Mouse (Mus musculus) MEL (cell line): Measurements from ENCODE around the gene Atxn10.

Experiments used
- CHD2 ChIP-seq: IDR thresholded peaks from 2 replicates; pipeline ENCODE4 v1.6.1; 2011; ENCODE audit warnings: low read length, improper control_type of control experiment
- CTCF ChIP-seq, 3 experiments: IDR thresholded peaks in 2 of 3; conservative IDR thresholded peaks in 1 of 3; 2 replicates each; pipeline ENCODE4 v1.5.1; 2011 to 2012; ENCODE audit warnings: low read length in 3 of 3, low read depth in 2 of 3, mild to moderate bottlenecking in 2 of 3, improper control_type of control experiment in 1 of 3, inconsistent platforms in 1 of 3, mixed read lengths in 1 of 3, moderate library complexity in 1 of 3; ENCODE audit not compliant: control insufficient read depth in 1 of 3, insufficient read depth in 1 of 3, poor library complexity in 1 of 3, severe bottlenecking in 1 of 3
- GATA1 ChIP-seq: IDR thresholded peaks from 2 replicates; pipeline ENCODE4 v1.6.1; 2011; ENCODE audit warnings: low read depth, low read length, improper control_type of control experiment
- JUND ChIP-seq: IDR thresholded peaks from 2 replicates; pipeline ENCODE4 v1.6.1; 2011; ENCODE audit warnings: low read depth, mild to moderate bottlenecking, improper control_type of control experiment, low read length
- MAZ ChIP-seq: IDR thresholded peaks from 2 replicates; pipeline ENCODE4 v1.6.1; 2012; ENCODE audit warnings: low read depth, mild to moderate bottlenecking, inconsistent platforms, low read length, improper control_type of control experiment
- MYC ChIP-seq: IDR thresholded peaks from 2 replicates; pipeline ENCODE4 v1.6.1; 2011; ENCODE audit warnings: low read depth, mild to moderate bottlenecking, low read length, improper control_type of control experiment, moderate library complexity
- NELFE ChIP-seq: IDR thresholded peaks from 2 replicates; pipeline ENCODE4 v1.6.1; 2011; ENCODE audit warnings: low read depth, low read length, improper control_type of control experiment
- POLR2A ChIP-seq, 2 experiments: IDR thresholded peaks; 2 replicates each; pipeline ENCODE4 v1.6.1; 2011 to 2012; ENCODE audit warnings: low read length in 2 of 2, mild to moderate bottlenecking in 2 of 2, control low read depth in 1 of 2, improper control_type of control experiment in 1 of 2, low read depth in 1 of 2, moderate library complexity in 1 of 2; ENCODE audit not compliant: control insufficient read depth in 1 of 2, insufficient read depth in 1 of 2, poor library complexity in 1 of 2
- SIN3A ChIP-seq: IDR thresholded peaks from 2 replicates; pipeline ENCODE4 v1.6.1; 2012; ENCODE audit warnings: low read length, improper control_type of control experiment, inconsistent platforms
- TCF12 ChIP-seq: IDR thresholded peaks from 2 replicates; pipeline ENCODE4 v1.6.1; 2014; ENCODE audit warnings: low read depth, mild to moderate bottlenecking, inconsistent platforms, low read length, improper control_type of control experiment, moderate library complexity
- USF1 ChIP-seq: IDR thresholded peaks from 2 replicates; pipeline ENCODE4 v1.6.1; 2014; ENCODE audit warnings: low read depth, mild to moderate bottlenecking, inconsistent platforms, low read length, improper control_type of control experiment, moderate library complexity
- USF2 ChIP-seq, 2 experiments: IDR thresholded peaks; 2 replicates each; pipeline ENCODE4 v1.6.1; 2011 to 2012; ENCODE audit warnings: improper control_type of control experiment in 2 of 2, low read length in 2 of 2, borderline replicate concordance in 1 of 2, inconsistent platforms in 1 of 2, low read depth in 1 of 2, mild to moderate bottlenecking in 1 of 2; ENCODE audit not compliant: insufficient read depth in 1 of 2

GRCm38 (mm10) chr15:85456891-85457290 lies 120.8 kb downstream of the Atxn10 start:
- TF ChIP-seq CTCF (IDR thresholded peaks at IDR 0.05 in 2 of 3, conservative IDR thresholded peaks at IDR 0.05 in 1 of 3; ENCODE audit: control insufficient read depth in 1 of 3, insufficient read depth in 1 of 3, low read depth in 2 of 3, low read length in 3 of 3, poor library complexity in 1 of 3, severe bottlenecking in 1 of 3) (no peak), MAZ (no peak), USF1 (no peak), SIN3A (no peak), POLR2A (IDR thresholded peaks at IDR 0.05; ENCODE audit: control insufficient read depth in 1 of 2, insufficient read depth in 1 of 2, low read depth in 1 of 2, low read length in 2 of 2, poor library complexity in 1 of 2) (no peak), TCF12 (no peak), GATA1 (no peak), NELFE (no peak), JUND (no peak), USF2 (IDR thresholded peaks at IDR 0.05; ENCODE audit: borderline replicate concordance in 1 of 2, insufficient read depth in 1 of 2, low read depth in 1 of 2, low read length in 2 of 2) (no peak), CHD2 (no peak), MYC (no peak)
